Mouse (Mus musculus) forebrain, postnatal 0 days (tissue): Measurements from ENCODE around the gene Bbs4. TPM values are rescaled to one million over a fixed set of nuclear protein-coding genes. Genes with fewer than 3 reads are reported as not detected.

ENCODE experiments used
- ATAC-seq: fragments of 200-750 bp; cut with Nextera tagmentation; 2 replicates; pipeline ENCODE4 v1.8.0; 2017; ENCODE audit warnings: mild to moderate bottlenecking, moderate library complexity
- DNase-seq: peaks from one replicate; pipeline ENCODE4 v3.0.0-alpha.2; 2015
- H3K27ac ChIP-seq: fragments of 300-500 bp; sonication (generic); 2 replicates; pipeline ENCODE4 v1.5.1; 2014; ENCODE audit warnings: low read depth, mild to moderate bottlenecking, antibody characterized with exemption, low read length, moderate library complexity, mixed read lengths
- H3K27me3 ChIP-seq: fragments of 300-500 bp; sonication (generic); 2 replicates; pipeline ENCODE4 v1.6.1; 2014; ENCODE audit warnings: mild to moderate bottlenecking, low read length, mixed read lengths; ENCODE audit not compliant: insufficient read depth
- H3K36me3 ChIP-seq: fragments of 300-500 bp; sonication (generic); 2 replicates; pipeline ENCODE4 v1.6.1; 2014; ENCODE audit warnings: mild to moderate bottlenecking, moderate library complexity; ENCODE audit not compliant: insufficient read depth
- H3K4me1 ChIP-seq: fragments of 300-500 bp; sonication (generic); 2 replicates; pipeline ENCODE4 v1.6.1; 2014; ENCODE audit warnings: antibody characterized with exemption; ENCODE audit not compliant: insufficient read depth
- H3K4me2 ChIP-seq: fragments of 300-500 bp; sonication (generic); 2 replicates; pipeline ENCODE4 v1.6.1; 2014; ENCODE audit warnings: low read depth, mild to moderate bottlenecking, moderate library complexity
- H3K4me3 ChIP-seq: fragments of 300-500 bp; sonication (generic); 2 replicates; pipeline ENCODE4 v1.5.1; 2014; ENCODE audit warnings: low read depth, low read length, mixed read lengths
- H3K9ac ChIP-seq: fragments of 300-500 bp; sonication (generic); 2 replicates; pipeline ENCODE4 v1.6.1; 2014; ENCODE audit warnings: mild to moderate bottlenecking
- H3K9me3 ChIP-seq: fragments of 300-500 bp; sonication (generic); 2 replicates; pipeline ENCODE4 v1.6.1; 2016; ENCODE audit warnings: low read length
- CTCF ChIP-seq: sonication (generic); IDR thresholded peaks from 2 replicates; pipeline ENCODE4 v1.5.1; 2016; ENCODE audit warnings: antibody characterized with exemption, control low read depth, low read depth
- WGBS: fragments of 180-500 bp; shearing (Covaris S2); extraction: QIAGEN DNeasy Blood & Tissue Kit; methylation state at CpG from one replicate; pipeline ENCODE4 v1.1.7; 2014; 5-methylcytosine and 5-hydroxymethylcytosine counted together
- polyA plus RNA-seq: library from polyadenylated mRNA; unstranded; fragments of >200 nt; fragmentation: Nextera tagmentation; extraction: Ambion mirVana; gene quantifications from 2 replicates; pipeline ENCODE4 v1.2.1, GENCODE M21; 2015
- total RNA-seq: library from RNA; depleted of rRNA; stranded (reverse); fragments of >200 nt; gene quantifications from 2 replicates; pipeline ENCODE4 v1.2.3, GENCODE M21; 2014

The Bbs4 gene
- total and polyA plus RNA-seq, 2 experiments from 2014 or later: 43.8 to 61.7 TPM

- Histone ChIP-seq H3K9ac (no peak overlapping the region), H3K4me2 (no peak overlapping the region), H3K4me3 (no peak overlapping the region), H3K4me1 (no peaks in the 10 kb centered on the region), H3K9me3 (no peaks in the 10 kb centered on the region), H3K27me3 (no peaks in the 10 kb centered on the region), H3K36me3 (peaks cover 49% of the 10 kb centered on the region), H3K27ac (no peak overlapping the region)
- WGBS: 97% methylated on average over 3 of the region's 3 CpGs
- no peak for ATAC-seq
- TF ChIP-seq CTCF: no peak
- DNase-seq: no peak
These were observed 16.8 kb downstream of the Bbs4 start for GRCm38 (mm10) chr9:59336539-59336938.

DNA sequence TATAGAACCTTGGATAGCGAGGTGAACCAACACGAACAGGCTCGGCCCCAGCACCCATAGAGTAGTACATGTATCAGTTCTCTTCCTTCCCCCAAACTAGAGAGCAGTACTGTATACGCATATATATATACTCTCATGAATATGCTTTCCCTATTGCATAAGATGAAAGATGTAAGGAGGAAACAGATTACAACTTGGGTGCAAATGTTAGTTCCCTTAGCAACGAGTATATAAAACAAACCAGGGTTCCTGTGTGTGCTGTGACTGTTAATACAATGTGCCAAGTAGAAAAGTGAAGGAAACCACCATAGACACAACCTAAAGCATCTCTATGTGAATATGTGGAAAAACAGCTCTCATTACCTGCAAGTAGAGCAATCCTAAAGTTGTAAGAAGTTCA is 23.3 kb downstream of the Bbs4 start:
- no peak overlapping the region for H3K4me3 ChIP-seq
- no peak overlapping the region for H3K4me2 ChIP-seq
- DNase-seq: no peak
- no peaks in the 10 kb centered on the region for H3K4me1 ChIP-seq
- peaks cover 53% of the 10 kb centered on the region for H3K36me3 ChIP-seq
- TF ChIP-seq CTCF: no peak
- no peaks in the 10 kb centered on the region for H3K27me3 ChIP-seq
- ATAC-seq: no peak
- no peaks in the 10 kb centered on the region for H3K9me3 ChIP-seq
- H3K9ac ChIP-seq: no peak overlapping the region
- no peak overlapping the region for H3K27ac ChIP-seq
- 92% methylated on average over 5 of the region's 5 CpGs for WGBS

- DNase-seq (no peak), ATAC-seq (no peak)
- TF ChIP-seq CTCF: no peak
- Histone ChIP-seq H3K4me2 (no peak overlapping the region), H3K27ac (no peak overlapping the region), H3K9me3 (no peaks in the 10 kb centered on the region), H3K4me3 (no peak overlapping the region), H3K9ac (no peak overlapping the region), H3K4me1 (no peaks in the 10 kb centered on the region), H3K27me3 (no peaks in the 10 kb centered on the region), H3K36me3 (peaks cover 57% of the 10 kb centered on the region)
These were observed 29.0 kb downstream of the Bbs4 start for GRCm38 (mm10) chr9:59324351-59324750.

- no peak overlapping the region for H3K9ac ChIP-seq
- no peak overlapping the region for H3K4me2 ChIP-seq
- TF ChIP-seq CTCF: no peak
- ATAC-seq (no peak), DNase-seq (no peak)
- H3K36me3 ChIP-seq: peaks cover 43% of the 10 kb centered on the region
- H3K9me3 ChIP-seq: no peaks in the 10 kb centered on the region
- H3K27ac ChIP-seq: no peak overlapping the region
- no peaks in the 10 kb centered on the region for H3K27me3 ChIP-seq
- H3K4me1 ChIP-seq: no peaks in the 10 kb centered on the region
- WGBS: 83% methylated on average over 3 of the region's 3 CpGs
- no peak overlapping the region for H3K4me3 ChIP-seq
These were observed 37.1 kb downstream of the Bbs4 start for GRCm38 (mm10) chr9:59316206-59316605.

DNA sequence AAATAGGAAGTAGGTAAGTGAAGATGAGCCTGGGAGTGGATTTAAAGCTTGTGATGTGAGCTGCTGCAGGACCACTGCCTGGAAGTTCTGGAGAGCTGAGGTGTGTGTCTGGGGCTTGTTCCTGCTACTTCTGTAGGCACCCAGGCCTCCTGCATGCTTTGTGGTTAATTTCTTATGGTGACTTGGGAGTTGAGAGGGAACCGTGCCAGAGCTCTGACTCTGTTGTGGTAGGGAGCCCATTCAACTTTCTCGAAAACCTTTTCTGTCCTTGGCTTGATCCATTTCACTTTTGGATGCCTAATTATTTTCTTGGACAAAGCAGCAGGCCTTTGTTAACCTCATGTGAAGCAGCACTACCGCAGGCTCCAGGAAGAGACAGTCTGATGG is 42.0 kb downstream of the Bbs4 start:
- 30% methylated on average over 3 of the region's 3 CpGs for WGBS
- no peaks in the 10 kb centered on the region for H3K4me1 ChIP-seq
- H3K9me3 ChIP-seq: no peaks in the 10 kb centered on the region
- H3K4me3 ChIP-seq: no peak overlapping the region
- ATAC-seq (no peak), DNase-seq (no peak)
- H3K27me3 ChIP-seq: no peaks in the 10 kb centered on the region
- no peak overlapping the region for H3K4me2 ChIP-seq
- no peak for TF ChIP-seq CTCF
- no peak overlapping the region for H3K27ac ChIP-seq
- peaks cover 51% of the 10 kb centered on the region for H3K36me3 ChIP-seq
- H3K9ac ChIP-seq: no peak overlapping the region

DNA sequence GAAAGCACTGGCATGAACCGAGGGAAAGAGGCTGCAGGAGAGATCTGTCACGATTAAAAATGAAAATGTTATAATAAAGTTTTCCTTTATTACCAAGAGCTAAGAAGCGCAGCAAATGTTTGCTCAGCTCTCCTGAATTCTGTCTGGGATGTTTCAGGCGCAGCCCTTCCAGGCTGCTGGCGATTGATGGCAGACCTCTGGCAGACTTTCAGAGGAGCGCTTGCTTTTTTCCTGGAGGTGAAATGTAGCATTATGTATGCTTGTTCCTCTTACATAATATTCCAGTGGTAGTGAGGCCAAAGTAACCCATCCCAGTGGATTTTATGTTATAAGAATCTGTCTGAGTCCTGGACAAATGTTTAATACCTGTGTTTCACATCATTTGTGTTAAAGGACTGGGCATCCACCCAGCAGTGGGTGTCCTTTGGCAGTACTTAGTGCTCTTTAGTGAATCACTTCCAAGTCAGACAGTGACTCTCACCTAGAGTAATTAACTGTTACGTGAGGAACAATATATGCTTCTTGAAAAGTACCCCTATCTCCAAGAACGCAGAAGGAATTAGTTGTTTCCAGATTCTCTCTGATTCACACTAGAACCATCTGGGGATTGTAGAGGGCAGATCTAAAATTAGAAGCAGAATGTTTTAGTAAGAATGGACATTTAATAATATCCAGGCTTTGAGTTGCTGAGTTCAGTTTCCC is 42.6 kb downstream of the Bbs4 start:
- Histone ChIP-seq H3K36me3 (peaks cover 51% of the 10 kb centered on the region), H3K9ac (no peak overlapping the region), H3K27me3 (no peaks in the 10 kb centered on the region), H3K4me1 (no peaks in the 10 kb centered on the region), H3K4me2 (no peak overlapping the region), H3K27ac (no peak overlapping the region), H3K4me3 (no peak overlapping the region), H3K9me3 (no peaks in the 10 kb centered on the region)
- TF ChIP-seq CTCF: no peak
- 83% methylated on average over 8 of the region's 8 CpGs for WGBS
- ATAC-seq (no peak), DNase-seq (no peak)

- Histone ChIP-seq H3K9ac (no peak overlapping the region), H3K4me2 (no peak overlapping the region), H3K9me3 (no peaks in the 10 kb centered on the region), H3K27me3 (no peaks in the 10 kb centered on the region), H3K27ac (no peak overlapping the region), H3K4me3 (no peak overlapping the region), H3K4me1 (no peaks in the 10 kb centered on the region), H3K36me3 (peaks cover 37% of the 10 kb centered on the region)
- 85% methylated on average over 2 of the region's 2 CpGs for WGBS
- no peak for TF ChIP-seq CTCF
- DNase-seq: no peak
- ATAC-seq: no peak
These were observed 45.4 kb downstream of the Bbs4 start for GRCm38 (mm10) chr9:59307890-59308289.
